39 mouse cellular contexts compared by ENCODE assay signal in genomic region chr7:3220081-3220938, GRCm38 (mm10). TPM values are rescaled to one million over a fixed set of nuclear protein-coding genes. Genes with fewer than 3 reads are reported as not detected.
DNase-seq lines count a peak whose midpoint lies in the region; ATAC-seq and TF ChIP-seq lines count a peak whose summit lies in the region.
"Had no signal": no experiment of that assay in that cellular context is flagged by ENCODE, and none has a peak within 500 bp of the region (broad histone marks: within the 10 kb centered on the region; RNA-seq: fewer than 3 reads in every experiment).

No protein-coding gene starts in this region.

- DNase-seq in liver, adult 2 months (ENCODE audit: extremely low read depth, low read depth, low spot score): peak; percentile 87
- peak; percentile 28 for DNase-seq in adipocyte (ENCODE audit: low spot score)
- no peak for DNase-seq in heart, postnatal 25 days (ENCODE audit: low spot score)
- DNase-seq in gastrocnemius, adult 18-20 months (ENCODE audit: low spot score): no peak
- DNase-seq: adrenal gland, postnatal 25 days; cerebellum, adult 11-12 months; cerebellum, adult 9-11 months; embryo, embryonic 11 days; forebrain, postnatal 0 days; gastrocnemius, postnatal 25 days; heart, postnatal 10 days; kidney, adult 2 months; kidney, postnatal 36 days; lung, embryonic 14.5 days; right cerebral cortex, postnatal 4 days; thymus, adult 2 months; thymus, postnatal 36 days had no signal

- intact Hi-C loops in heart, postnatal 25 days (cut with DNase I): loop anchor here (5.0 kb wide), 1 partner anchor 82 kb away; no protein-coding TSS in a partner anchor

- peaks cover 36% of the 10 kb centered on the region for H3K36me3 ChIP-seq in liver, adult 2 months (ENCODE audit: control insufficient read depth, insufficient read depth, low read length)
- no peaks in the 10 kb centered on the region for H3K36me3 ChIP-seq in liver, embryonic 12.5 days
- H3K36me3 ChIP-seq in ES-Bruce4 (ENCODE audit: control insufficient read depth, insufficient read depth, low read length, poor library complexity, severe bottlenecking): peaks cover 31% of the 10 kb centered on the region
- H3K36me3 ChIP-seq in hindbrain, embryonic 13.5 days: no peaks in the 10 kb centered on the region
- H3K36me3 ChIP-seq: embryonic facial prominence, embryonic 12.5 days; heart, embryonic 13.5 days; intestine, embryonic 15.5 days; limb, embryonic 13.5 days; midbrain, embryonic 10.5 days; midbrain, embryonic 15.5 days; neural tube, embryonic 15.5 days had no signal

- no peaks in the 10 kb centered on the region; the same call in 1 of the 2 replicates for H3K79me2 ChIP-seq in liver, adult 2 months (ENCODE audit: control insufficient read depth, insufficient read depth, low read length)

- WGBS in liver, adult 2 months: 48% methylated on average over 8 of the region's 8 CpGs
- WGBS in liver, embryonic 12.5 days (ENCODE audit: insufficient replicate concordance): 64% methylated on average over 8 of the region's 8 CpGs
- 90% methylated on average over 8 of the region's 8 CpGs for WGBS in hindbrain, embryonic 13.5 days

- no peak for TF ChIP-seq EP300 in ES-Bruce4 (IDR thresholded peaks at IDR 0.05; ENCODE audit: insufficient read depth, low read depth, low read length)

- no peak overlapping the region for H3K9ac ChIP-seq in liver, adult 2 months (ENCODE audit: low read depth, low read length)
- H3K9ac ChIP-seq in liver, embryonic 12.5 days: no peak overlapping the region
- H3K9ac ChIP-seq in ES-Bruce4 (ENCODE audit: low read depth, poor library complexity, severe bottlenecking): peak overlapping the region; percentile 97
- no peak overlapping the region for H3K9ac ChIP-seq in hindbrain, embryonic 13.5 days
- H3K9ac ChIP-seq: embryonic facial prominence, embryonic 12.5 days; forebrain, postnatal 0 days; heart, embryonic 13.5 days; intestine, embryonic 15.5 days; limb, embryonic 13.5 days; liver, embryonic 14.5 days; lung, embryonic 14.5 days; midbrain, embryonic 15.5 days; neural tube, embryonic 15.5 days had no signal

- peaks cover 7% of the 10 kb centered on the region; the same call in 1 of the 2 replicates for H3K4me1 ChIP-seq in liver, adult 2 months (ENCODE audit: control insufficient read depth, insufficient read depth, low read length)
- no peaks in the 10 kb centered on the region for H3K4me1 ChIP-seq in liver, embryonic 12.5 days
- peaks cover 1% of the 10 kb centered on the region for H3K4me1 ChIP-seq in ES-Bruce4 (ENCODE audit: control insufficient read depth, insufficient read depth, low read length)
- no peaks in the 10 kb centered on the region for H3K4me1 ChIP-seq in hindbrain, embryonic 13.5 days (replicated peaks)
- H3K4me1 ChIP-seq: embryonic facial prominence, embryonic 12.5 days; heart, embryonic 13.5 days; intestine, embryonic 15.5 days; limb, embryonic 13.5 days; midbrain, embryonic 10.5 days; midbrain, embryonic 15.5 days; neural tube, embryonic 15.5 days had no signal

- no peak overlapping the region for H3K4me3 ChIP-seq in liver, adult 2 months (ENCODE audit: insufficient read depth, low read depth, low read length)
- H3K4me3 ChIP-seq in liver, embryonic 12.5 days: no peak overlapping the region
- H3K4me3 ChIP-seq in ES-Bruce4 (ENCODE audit: low read depth, low read length): peak overlapping the region; percentile 98
- no peak overlapping the region for H3K4me3 ChIP-seq in hindbrain, embryonic 13.5 days
- H3K4me3 ChIP-seq: embryonic facial prominence, embryonic 12.5 days; heart, embryonic 13.5 days; intestine, embryonic 15.5 days; layer of hippocampus, adult 2 months; limb, embryonic 13.5 days; midbrain, embryonic 10.5 days; midbrain, embryonic 15.5 days; neural tube, embryonic 15.5 days had no signal

- H3K4me2 ChIP-seq in liver, embryonic 12.5 days: no peak overlapping the region
- H3K4me2 ChIP-seq in hindbrain, embryonic 13.5 days: no peak overlapping the region
- H3K4me2 ChIP-seq: embryonic facial prominence, embryonic 12.5 days; heart, embryonic 13.5 days; intestine, embryonic 15.5 days; limb, embryonic 13.5 days; lung, embryonic 14.5 days; midbrain, embryonic 15.5 days; neural tube, embryonic 15.5 days had no signal

- no peak for TF ChIP-seq CTCF in liver, adult 2 months (IDR thresholded peaks at IDR 0.05; ENCODE audit: low read depth, low read length)
- TF ChIP-seq CTCF in ES-Bruce4 (IDR thresholded peaks at IDR 0.05; ENCODE audit: low read depth, low read length): no peak

- H3K27ac ChIP-seq in liver, adult 2 months (replicated peaks; ENCODE audit: insufficient read depth, low read depth, low read length): peak overlapping the region; percentile 60
- H3K27ac ChIP-seq in liver, embryonic 12.5 days: no peak overlapping the region
- H3K27ac ChIP-seq in ES-Bruce4 (ENCODE audit: insufficient read depth, low read length): peak overlapping the region; percentile 98
- H3K27ac ChIP-seq in hindbrain, embryonic 13.5 days: no peak overlapping the region
- H3K27ac ChIP-seq: embryonic facial prominence, embryonic 12.5 days; heart, embryonic 13.5 days; hindbrain, postnatal 0 days; intestine, embryonic 15.5 days; layer of hippocampus, adult 2 months; limb, embryonic 13.5 days; liver, embryonic 14.5 days; macrophage; midbrain, embryonic 10.5 days; midbrain, embryonic 15.5 days; neural tube, embryonic 15.5 days; stomach, postnatal 0 days had no signal

- no peaks in the 10 kb centered on the region for H3K27me3 ChIP-seq in liver, adult 2 months (ENCODE audit: control insufficient read depth, insufficient read depth, low read length)
- peaks cover 35% of the 10 kb centered on the region for H3K27me3 ChIP-seq in liver, embryonic 12.5 days (replicated peaks)
- H3K27me3 ChIP-seq in ES-Bruce4 (ENCODE audit: control insufficient read depth, insufficient read depth, low read length, poor library complexity, severe bottlenecking): no peaks in the 10 kb centered on the region
- peaks cover 36% of the 10 kb centered on the region for H3K27me3 ChIP-seq in hindbrain, embryonic 13.5 days

- no peaks in the 10 kb centered on the region for H3K9me3 ChIP-seq in liver, embryonic 12.5 days (replicated peaks)
- no peaks in the 10 kb centered on the region for H3K9me3 ChIP-seq in ES-Bruce4 (replicated peaks; ENCODE audit: control insufficient read depth, insufficient read depth, low read length, poor library complexity, severe bottlenecking)
- H3K9me3 ChIP-seq in hindbrain, embryonic 13.5 days: no peaks in the 10 kb centered on the region
- H3K9me3 ChIP-seq: embryonic facial prominence, embryonic 12.5 days; heart, embryonic 13.5 days; intestine, embryonic 15.5 days; limb, embryonic 13.5 days; midbrain, embryonic 15.5 days; neural tube, embryonic 15.5 days had no signal

- TF ChIP-seq POLR2A in liver, adult 2 months (IDR thresholded peaks at IDR 0.05; ENCODE audit: extremely low read depth, insufficient read depth, low read length): no peak
- peak; percentile 14 for TF ChIP-seq POLR2A in ES-Bruce4 (IDR thresholded peaks at IDR 0.05; ENCODE audit: insufficient read depth, low read length)

- ATAC-seq in liver, embryonic 12.5 days: no peak
- peak; percentile 80 for ATAC-seq in megakaryocyte, adult 5-6 weeks (ENCODE audit: poor library complexity, severe bottlenecking)
- no peak for ATAC-seq in hindbrain, embryonic 13.5 days (ENCODE audit: low FRiP score)
- ATAC-seq: forebrain, postnatal 0 days; hindbrain, postnatal 0 days; intestine, embryonic 15.5 days had no signal

RNA-seq across cellular contexts. Expression of gene Nlrp12, which starts 29.2 kb away (rescaled TPM):
- 5.8 and 7.0 TPM in 2 replicates for total RNA-seq in liver, adult 2 months (2014; rRNA removed)
- polyA plus RNA-seq in liver, adult 2 months (2012; rRNA removed): 1.4 and 2.6 TPM in 2 replicates
- 0.07 TPM in 1 of 2 replicates, not detected in the other for polyA plus RNA-seq in liver, embryonic 12.5 days (2016; fragmentation: Nextera tagmentation; extraction: Ambion mirVana)
- 0.20 TPM in 1 of 2 replicates, not detected in the other for polyA plus RNA-seq in ES-Bruce4 (2011; ENCODE audit: insufficient read depth, insufficient read length, low read depth, missing spikeins)
- 3.9 and 4.0 TPM in 2 replicates for total RNA-seq in megakaryocyte, adult 5-6 weeks (2015)
- total RNA-seq in megakaryocyte, adult 5-6 weeks (2017): 7.5 and 7.8 TPM in 2 replicates
- 0.05 TPM in 1 of 2 replicates, not detected in the other for polyA plus RNA-seq in hindbrain, embryonic 13.5 days (2015; fragmentation: Nextera tagmentation; extraction: Ambion mirVana)
- not detected for total RNA-seq in heart, postnatal 25 days (2021)
- total RNA-seq in gastrocnemius, adult 18-20 months (2021): not detected
- total RNA-seq: adrenal gland, postnatal 25 days; forebrain, postnatal 0 days; gastrocnemius, postnatal 25 days; layer of hippocampus, adult 2 months; left cerebral cortex, adult 8-10 months; left cerebral cortex, postnatal 36 days had no signal
- polyA plus RNA-seq: forebrain, embryonic 11.5 days; heart, embryonic 13.5 days; intestine, embryonic 15.5 days; kidney, embryonic 16.5 days; limb, embryonic 13.5 days; lung, embryonic 14.5 days; midbrain, embryonic 10.5 days; neural tube, embryonic 15.5 days; stomach, postnatal 0 days had no signal

RNA-seq across cellular contexts. Expression of gene AU018091, which starts 51.3 kb away (rescaled TPM):
- total RNA-seq in liver, adult 2 months (2014; rRNA removed): not detected in 2 replicates
- polyA plus RNA-seq in liver, adult 2 months (2012; rRNA removed): not detected in 2 replicates
- polyA plus RNA-seq in liver, embryonic 12.5 days (2016; fragmentation: Nextera tagmentation; extraction: Ambion mirVana): not detected in 2 replicates
- 64.8 and 68.3 TPM in 2 replicates for polyA plus RNA-seq in ES-Bruce4 (2011; ENCODE audit: insufficient read depth, insufficient read length, low read depth, missing spikeins)
- not detected in 2 replicates for total RNA-seq in megakaryocyte, adult 5-6 weeks (2015)
- total RNA-seq in megakaryocyte, adult 5-6 weeks (2017): not detected in 2 replicates
- not detected in 2 replicates for polyA plus RNA-seq in hindbrain, embryonic 13.5 days (2015; fragmentation: Nextera tagmentation; extraction: Ambion mirVana)
- not detected for total RNA-seq in heart, postnatal 25 days (2021)
- not detected for total RNA-seq in gastrocnemius, adult 18-20 months (2021)
- total RNA-seq: adrenal gland, postnatal 25 days; forebrain, postnatal 0 days; gastrocnemius, postnatal 25 days; heart, adult 8-10 months; heart, postnatal 10 days; hindbrain, postnatal 0 days; layer of hippocampus, adult 2 months; layer of hippocampus, postnatal 14 days; left cerebral cortex, adult 8-10 months; left cerebral cortex, postnatal 36 days had no signal
- polyA plus RNA-seq: forebrain, postnatal 0 days; heart, embryonic 13.5 days; hindbrain, postnatal 0 days; intestine, embryonic 15.5 days; kidney, adult 2 months; kidney, embryonic 16.5 days; liver, embryonic 14.5 days; lung, embryonic 14.5 days; macrophage; midbrain, embryonic 15.5 days; neural tube, embryonic 15.5 days had no signal

Comparison
In these comparisons a context has a peak if more than half of its experiments do, and no peak if none do; other contexts are left out.
1. H3K27ac ChIP-seq: peak in liver, adult 2 months (single experiment) and ES-Bruce4 (single experiment); none in liver, embryonic 12.5 days (single experiment) and hindbrain, embryonic 13.5 days (single experiment).
2. DNase-seq: peak in liver, adult 2 months (single experiment) and adipocyte (single experiment); none in heart, postnatal 25 days (single experiment) and gastrocnemius, adult 18-20 months (single experiment).